Mouse (Mus musculus) liver, adult 2 months (tissue): ENCODE measurements around the gene Hoxa5. TPM values are rescaled to one million over a fixed set of nuclear protein-coding genes. Genes with fewer than 3 reads are reported as not detected.

Experiments
- DNase-seq: peaks from one replicate; pipeline ENCODE4 v3.0.0-alpha.2; 2011; ENCODE audit warnings: low read depth, low spot score; ENCODE audit errors: extremely low read depth
- H3K27ac ChIP-seq: fragments of 200-500 bp; replicated peaks from 2 replicates; pipeline ENCODE4 v1.5.1; 2012; ENCODE audit warnings: low read depth, mild to moderate bottlenecking, control low read depth, inconsistent platforms, low read length; ENCODE audit not compliant: insufficient read depth
- H3K27me3 ChIP-seq: fragments of 200-500 bp; 2 replicates; pipeline ENCODE4 v1.6.1; 2012; ENCODE audit warnings: mild to moderate bottlenecking, moderate library complexity, low read length, inconsistent platforms; ENCODE audit not compliant: control insufficient read depth, insufficient read depth
- H3K36me3 ChIP-seq: fragments of 200-500 bp; 2 replicates; pipeline ENCODE4 v1.6.1; 2012; ENCODE audit warnings: low read length, inconsistent platforms; ENCODE audit not compliant: control insufficient read depth, insufficient read depth
- H3K4me1 ChIP-seq: fragments of 200-500 bp; 2 replicates; pipeline ENCODE4 v1.6.1; 2011; ENCODE audit warnings: low read length; ENCODE audit not compliant: control insufficient read depth, insufficient read depth
- H3K4me3 ChIP-seq: fragments of 200-500 bp; 2 replicates; pipeline ENCODE4 v1.5.1; 2011; ENCODE audit warnings: low read depth, mild to moderate bottlenecking, control low read depth, low read length, moderate library complexity; ENCODE audit not compliant: insufficient read depth
- H3K79me2 ChIP-seq: fragments of 200-500 bp; 2 replicates; pipeline ENCODE4 v1.6.1; 2012; ENCODE audit warnings: inconsistent platforms, mild to moderate bottlenecking, low read length, moderate library complexity; ENCODE audit not compliant: control insufficient read depth, insufficient read depth
- H3K9ac ChIP-seq: fragments of 200-500 bp; 2 replicates; pipeline ENCODE4 v1.6.1; 2012; ENCODE audit warnings: low read depth, mild to moderate bottlenecking, control low read depth, inconsistent platforms, low read length
- CTCF ChIP-seq: fragments of 200-500 bp; IDR thresholded peaks from 2 replicates; pipeline ENCODE4 v1.5.1; 2011; ENCODE audit warnings: low read depth, low read length, control low read depth
- POLR2A ChIP-seq: fragments of 200-500 bp; IDR thresholded peaks from 2 replicates; pipeline ENCODE4 v1.6.1; 2011; ENCODE audit warnings: low read length, control low read depth; ENCODE audit not compliant: insufficient read depth; ENCODE audit errors: extremely low read depth
- WGBS: fragments of 180-500 bp; shearing (Covaris S2); methylation state at CpG from one replicate; pipeline ENCODE4 v1.1.7; 2018; 5-methylcytosine and 5-hydroxymethylcytosine counted together
- polyA plus RNA-seq: library from polyadenylated mRNA; depleted of rRNA; stranded (reverse); fragments of >200 nt; gene quantifications from 2 replicates; pipeline ENCODE4 v1.2.3, GENCODE M21; 2012
- total RNA-seq: library from RNA; depleted of rRNA; stranded (reverse); fragments of >200 nt; gene quantifications from 2 replicates; pipeline ENCODE4 v1.2.3, GENCODE M21; 2014

Hoxa5 gene
- total and polyA plus RNA-seq, 2 experiments = 0.16 to 0.28 TPM

DNA sequence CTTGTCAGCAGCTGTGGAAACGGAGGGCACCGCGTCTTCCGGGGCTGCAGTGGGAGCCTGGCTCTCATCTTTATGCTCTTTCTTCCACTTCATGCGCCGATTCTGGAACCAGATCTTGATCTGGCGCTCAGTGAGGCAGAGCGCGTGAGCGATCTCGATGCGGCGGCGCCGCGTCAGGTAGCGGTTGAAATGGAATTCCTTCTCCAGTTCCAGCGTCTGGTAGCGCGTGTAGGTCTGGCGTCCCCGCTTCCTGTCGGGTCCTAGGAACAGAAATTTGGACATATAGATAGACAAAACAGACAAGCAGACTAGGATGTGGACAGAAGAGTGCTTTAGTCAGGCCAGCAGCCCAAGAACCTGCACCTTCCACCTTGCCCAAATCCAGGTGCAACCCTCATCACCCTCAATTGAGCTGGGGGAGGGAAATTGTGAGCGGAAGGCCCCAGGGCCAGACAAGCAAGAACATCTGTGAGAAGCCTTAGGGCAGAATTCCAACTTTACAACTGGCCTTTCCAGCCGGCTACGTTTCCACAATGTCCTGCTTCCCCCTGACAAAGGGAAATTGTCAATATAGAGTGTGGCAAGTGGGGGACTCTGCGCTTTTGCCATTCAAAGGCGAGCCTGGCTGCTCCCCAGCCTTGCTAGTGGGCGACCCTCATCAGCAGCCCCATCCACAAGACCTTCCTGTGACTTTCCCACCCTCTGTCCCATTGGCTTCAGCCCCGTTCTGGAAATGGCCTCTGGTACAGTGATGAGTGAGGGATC, 11.6 kb upstream of the Hoxa5 start:
- Histone ChIP-seq H3K4me3 (no peak overlapping the region), H3K27ac (no peak overlapping the region), H3K27me3 (peaks cover 59% of the 10 kb centered on the region), H3K4me1 (no peaks in the 10 kb centered on the region), H3K36me3 (no peaks in the 10 kb centered on the region), H3K9ac (no peak overlapping the region), H3K79me2 (no peaks in the 10 kb centered on the region)
- DNase-seq = no peak
- TF ChIP-seq CTCF (no peak), POLR2A (no peak)
- 10% methylated on average over 30 of the region's 30 CpGs for WGBS

- peaks cover 56% of the 10 kb centered on the region for H3K27me3 ChIP-seq
- H3K4me1 ChIP-seq = no peaks in the 10 kb centered on the region
Measured at GRCm38 (mm10) chr6:52215070-52215469, 10.7 kb upstream of the Hoxa5 start.

DNA sequence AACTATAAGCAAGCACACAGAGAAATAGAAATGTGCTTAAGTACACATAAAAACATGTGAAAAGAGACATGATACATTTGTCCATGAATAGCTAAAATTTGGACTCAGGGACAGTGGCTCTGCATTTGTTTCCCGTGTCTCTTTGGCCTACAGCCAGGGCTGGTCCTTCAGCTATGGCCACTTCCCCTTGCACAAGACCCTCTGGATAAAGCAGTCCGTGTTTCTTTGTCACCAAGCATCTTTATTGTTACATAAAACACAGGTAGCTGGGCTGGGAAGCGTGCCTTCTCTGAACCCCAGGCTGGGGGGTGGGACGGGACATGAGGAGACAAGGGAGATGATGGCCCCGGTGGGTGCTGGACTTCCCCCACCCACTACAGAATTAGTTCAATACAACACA, 9.9 kb upstream of the Hoxa5 start:
- DNase-seq = no peak
- Histone ChIP-seq H3K9ac (no peak overlapping the region), H3K79me2 (no peaks in the 10 kb centered on the region), H3K27me3 (peaks cover 53% of the 10 kb centered on the region), H3K27ac (no peak overlapping the region), H3K4me3 (no peak overlapping the region), H3K36me3 (no peaks in the 10 kb centered on the region), H3K4me1 (no peaks in the 10 kb centered on the region)
- 25% methylated on average over 5 of the region's 5 CpGs for WGBS
- TF ChIP-seq CTCF (no peak), POLR2A (no peak)

More at GRCm38 (mm10) chr6:52215070-52215469, 10.7 kb upstream of the Hoxa5 start:
- TF ChIP-seq CTCF (no peak), POLR2A (no peak)
- Histone ChIP-seq H3K36me3 (no peaks in the 10 kb centered on the region), H3K9ac (no peak overlapping the region), H3K27ac (no peak overlapping the region), H3K79me2 (no peaks in the 10 kb centered on the region), H3K4me3 (no peak overlapping the region)
- no peak for DNase-seq
- 24% methylated on average over 3 of the region's 3 CpGs for WGBS

DNA sequence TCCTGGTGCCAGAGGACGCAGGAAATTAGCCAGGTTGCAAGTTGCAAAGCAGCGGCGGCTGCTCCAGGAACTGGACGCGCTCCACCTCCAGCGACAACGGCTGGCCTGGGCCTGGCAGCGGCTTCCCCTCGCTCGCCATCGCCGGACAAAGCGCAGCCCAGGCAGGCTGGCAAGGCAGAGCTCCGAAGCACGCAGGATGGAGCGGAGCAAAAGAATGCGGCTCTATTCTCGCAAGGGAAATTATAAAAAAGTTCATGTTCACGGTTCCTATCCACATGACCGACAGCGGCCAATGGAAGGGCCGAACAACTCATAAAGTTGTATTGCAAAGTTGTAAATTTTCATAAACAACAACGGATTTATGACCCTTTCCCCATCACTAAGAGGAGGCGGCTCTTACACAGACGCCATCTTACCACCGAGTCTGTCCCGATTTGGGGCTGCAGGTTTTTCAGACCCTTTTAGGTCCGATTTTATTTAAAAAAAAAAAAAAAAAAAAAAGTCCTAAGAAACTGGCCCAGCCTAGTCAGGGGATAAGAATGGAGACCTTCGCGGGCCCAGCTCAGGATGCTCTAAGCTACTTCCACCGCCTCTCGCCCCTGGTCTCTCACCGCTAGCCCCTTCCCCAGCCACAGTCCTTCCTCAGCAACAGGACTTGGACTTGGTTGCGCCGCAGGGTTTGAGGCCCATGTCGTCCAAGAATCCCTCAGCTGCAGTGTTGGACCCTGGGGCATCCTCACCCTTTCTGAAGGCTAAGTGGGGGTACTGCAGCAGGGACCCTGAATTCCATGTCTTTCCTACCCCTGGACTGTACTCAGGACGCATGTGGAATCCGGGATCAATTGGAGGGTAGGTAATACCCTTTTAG, 9.0 kb upstream of the Hoxa5 start, which contains the start of the genes Hoxa3 and Gm28308:
Gene Hoxa3, minus strand, starts transcription at position 218 of the 868 bp plus-strand sequence.
Gene Gm28308, minus strand, starts transcription at position 221 of the 868 bp plus-strand sequence.
- H3K27ac ChIP-seq = no peak within 1 kb of the TSS
- peak within 1 kb of the TSS; percentile 34; the same call in 1 of the 2 replicates for H3K4me3 ChIP-seq
- whole genome bisulfite sequencing = 7% methylated on average over 38 of the region's 38 CpGs
- peaks cover 57% of the 10 kb centered on the region for H3K27me3 ChIP-seq
- TF ChIP-seq POLR2A (no peak), CTCF (no peak)
- H3K36me3 ChIP-seq = no peaks in the 10 kb centered on the region
- H3K4me1 ChIP-seq = no peaks in the 10 kb centered on the region
- no peak within 1 kb of the TSS for H3K9ac ChIP-seq
- no peak for DNase-seq
- H3K79me2 ChIP-seq = no peaks in the 10 kb centered on the region

GRCm38 (mm10) chr6:52212556-52213118, 8.2 kb upstream of the Hoxa5 start:
- Histone ChIP-seq H3K27me3 (peaks cover 55% of the 10 kb centered on the region), H3K36me3 (no peaks in the 10 kb centered on the region), H3K4me1 (no peaks in the 10 kb centered on the region), H3K9ac (no peak overlapping the region), H3K4me3 (peak overlapping the region; percentile 34; the same call in 1 of the 2 replicates), H3K27ac (no peak overlapping the region), H3K79me2 (no peaks in the 10 kb centered on the region)
- 5% methylated on average over 22 of the region's 22 CpGs for WGBS
- TF ChIP-seq CTCF (no peak), POLR2A (no peak)
- DNase-seq = no peak
